Mouse (Mus musculus) testis, adult 2 months (tissue): ENCODE data around the gene Map4k4. TPM values are rescaled to one million over a fixed set of nuclear protein-coding genes. Genes with fewer than 3 reads are reported as not detected.
A peak's percentile ranks its signal among the peaks of the same experiment; 100 is the strongest.

Source experiments
- H3K27ac ChIP-seq: fragments of 200-500 bp; 2 replicates; pipeline ENCODE4 v1.5.1; 2012; ENCODE audit warnings: low read depth, low read length; ENCODE audit not compliant: control insufficient read depth, insufficient read depth
- H3K27me3 ChIP-seq: fragments of 200-500 bp; 2 replicates; pipeline ENCODE4 v1.6.1; 2012; ENCODE audit warnings: mild to moderate bottlenecking, low read length, moderate library complexity; ENCODE audit not compliant: control insufficient read depth, insufficient read depth
- H3K36me3 ChIP-seq: fragments of 200-500 bp; 2 replicates; pipeline ENCODE4 v1.6.1; 2012; ENCODE audit warnings: mild to moderate bottlenecking, low read length; ENCODE audit not compliant: control insufficient read depth, insufficient read depth
- H3K4me1 ChIP-seq: fragments of 200-500 bp; 2 replicates; pipeline ENCODE4 v1.6.1; 2012; ENCODE audit warnings: low read length; ENCODE audit not compliant: control insufficient read depth, insufficient read depth
- H3K4me3 ChIP-seq: fragments of 200-500 bp; 2 replicates; pipeline ENCODE4 v1.5.1; 2012; ENCODE audit warnings: low read depth, mild to moderate bottlenecking, low read length, moderate library complexity, mixed read lengths; ENCODE audit not compliant: control insufficient read depth
- CTCF ChIP-seq: fragments of 200-500 bp; IDR thresholded peaks from 2 replicates; pipeline ENCODE4 v1.5.1; 2012; ENCODE audit warnings: low read depth, mild to moderate bottlenecking, inconsistent platforms, low read length, moderate library complexity; ENCODE audit not compliant: control insufficient read depth, insufficient read depth, insufficient replicate concordance
- POLR2A ChIP-seq: fragments of 200-500 bp; IDR thresholded peaks from 2 replicates; pipeline ENCODE4 v1.6.1; 2012; ENCODE audit warnings: low read depth, mild to moderate bottlenecking, inconsistent platforms, low read length, moderate library complexity; ENCODE audit not compliant: control insufficient read depth
- polyA plus RNA-seq: library from polyadenylated mRNA; depleted of rRNA; stranded (reverse); fragments of >200 nt; gene quantifications from 2 replicates; pipeline ENCODE4 v1.2.3, GENCODE M21; 2012

Gene Map4k4
- polyA plus RNA-seq, 1 experiment: 25.6 TPM

DNA sequence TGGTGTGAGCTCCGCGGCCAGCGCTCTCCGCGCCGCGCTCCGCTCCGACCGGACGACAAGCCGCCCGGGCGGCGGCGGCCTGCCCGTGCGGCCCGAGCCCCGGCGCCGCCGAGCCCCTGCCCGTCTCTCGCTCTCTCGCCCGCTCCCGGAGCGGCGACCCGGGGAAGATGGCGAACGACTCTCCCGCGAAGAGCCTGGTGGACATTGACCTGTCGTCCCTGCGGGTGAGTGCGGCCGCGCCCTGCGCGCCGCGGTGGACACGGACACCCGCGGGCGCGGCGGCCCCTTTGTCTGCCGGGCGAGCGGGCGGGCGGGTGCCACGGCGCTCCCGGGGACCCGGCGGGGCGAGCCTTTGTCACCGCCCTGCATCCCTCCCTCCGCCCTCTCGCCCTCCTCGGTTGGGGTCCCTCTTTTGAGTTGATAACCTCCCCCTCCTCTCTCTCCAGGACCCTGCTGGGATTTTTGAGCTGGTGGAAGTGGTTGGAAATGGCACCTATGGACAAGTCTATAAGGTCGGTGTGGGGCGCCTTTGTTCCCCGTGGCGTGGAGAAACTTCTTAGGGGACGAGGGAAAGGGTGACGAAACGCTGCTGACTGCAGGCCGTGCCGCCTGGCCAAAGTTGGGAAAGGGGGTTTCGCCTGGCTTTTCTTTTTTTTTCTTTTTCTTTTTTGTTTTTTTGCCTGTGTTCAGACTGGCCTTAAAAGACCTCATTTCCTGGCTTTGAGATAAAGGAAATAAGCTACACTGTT is 524 bp downstream of the Map4k4 start:
- Histone ChIP-seq H3K36me3 (no peaks in the 10 kb centered on the region), H3K4me3 (peak overlapping the region; percentile 92), H3K27ac (peak overlapping the region; percentile 85), H3K4me1 (peaks cover 15% of the 10 kb centered on the region), H3K27me3 (peaks cover 9% of the 10 kb centered on the region; the same call in 1 of the 2 replicates)
- TF ChIP-seq POLR2A (no peak), CTCF (no peak)

DNA sequence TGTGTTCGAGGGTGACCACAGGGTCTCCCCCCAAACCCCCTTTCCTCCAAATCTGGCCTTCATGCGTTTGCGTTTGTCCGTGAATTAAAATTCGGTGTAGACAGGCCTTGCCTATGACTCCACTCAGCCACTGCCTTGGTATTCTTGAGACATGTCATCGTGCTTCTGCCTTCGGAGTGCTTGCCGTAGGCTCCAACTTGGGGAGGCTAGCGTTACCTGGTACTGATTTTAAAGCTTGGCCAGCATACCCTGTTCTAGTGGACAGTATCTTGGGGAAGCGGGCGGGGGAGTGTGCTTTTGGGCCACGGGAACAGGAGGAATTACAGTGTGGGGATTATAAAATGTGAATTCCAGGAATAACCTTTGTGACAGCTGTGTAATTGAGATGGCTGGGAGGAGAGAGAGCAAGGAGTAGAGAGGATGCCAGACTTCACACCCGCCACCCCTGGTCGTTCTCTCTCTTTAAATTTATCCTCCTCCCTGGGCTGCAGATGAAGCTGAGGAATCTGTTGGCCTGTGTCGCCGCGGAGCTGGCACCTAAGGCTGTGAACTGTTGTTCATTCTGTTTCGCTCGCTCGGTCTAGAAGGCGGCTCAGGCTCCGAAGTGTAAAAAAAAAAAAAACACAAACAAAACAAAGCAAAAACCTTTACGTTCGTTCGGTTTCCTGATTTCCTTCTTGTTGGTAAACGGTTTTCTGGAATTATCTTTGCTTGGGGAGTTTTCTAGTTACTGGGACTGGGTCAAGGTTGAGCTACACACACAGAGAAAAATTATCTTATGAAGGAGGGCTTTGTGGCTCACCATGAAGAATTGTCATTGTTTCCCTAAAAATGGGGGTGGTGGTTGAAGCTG is 1.4 kb downstream of the Map4k4 start:
- Histone ChIP-seq H3K4me3 (peak overlapping the region; percentile 92), H3K36me3 (no peaks in the 10 kb centered on the region), H3K4me1 (peaks cover 15% of the 10 kb centered on the region), H3K27ac (peak overlapping the region; percentile 85), H3K27me3 (peaks cover 9% of the 10 kb centered on the region; the same call in 1 of the 2 replicates)
- no peak for TF ChIP-seq CTCF
- no peak for TF ChIP-seq POLR2A

DNA sequence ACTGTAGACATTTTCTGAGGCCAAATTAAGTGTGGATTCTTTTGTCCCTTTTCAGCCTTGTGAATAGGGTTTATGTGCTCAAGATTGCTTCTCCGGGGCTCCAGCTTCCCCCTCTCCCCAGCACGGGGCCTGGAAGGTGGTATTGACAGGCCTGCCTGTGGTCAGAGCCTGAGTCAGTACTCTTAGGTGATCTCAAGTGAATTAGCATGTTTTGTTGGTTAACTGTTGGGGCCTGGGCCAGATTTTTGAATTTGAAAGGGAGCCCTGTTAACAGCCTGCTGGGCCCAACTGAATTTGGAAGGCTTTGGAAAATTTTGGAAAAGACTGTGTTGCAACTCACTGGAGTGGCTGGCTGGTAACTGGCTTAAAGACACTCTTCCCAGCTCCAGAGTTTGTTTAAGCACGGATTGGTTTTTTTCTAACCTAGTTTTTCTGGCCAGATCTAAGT is 2.0 kb downstream of the Map4k4 start:
- Histone ChIP-seq H3K36me3 (no peaks in the 10 kb centered on the region), H3K27ac (no peak overlapping the region), H3K4me3 (no peak overlapping the region), H3K27me3 (peaks cover 9% of the 10 kb centered on the region; the same call in 1 of the 2 replicates), H3K4me1 (peaks cover 16% of the 10 kb centered on the region)
- TF ChIP-seq POLR2A (no peak), CTCF (no peak)

DNA sequence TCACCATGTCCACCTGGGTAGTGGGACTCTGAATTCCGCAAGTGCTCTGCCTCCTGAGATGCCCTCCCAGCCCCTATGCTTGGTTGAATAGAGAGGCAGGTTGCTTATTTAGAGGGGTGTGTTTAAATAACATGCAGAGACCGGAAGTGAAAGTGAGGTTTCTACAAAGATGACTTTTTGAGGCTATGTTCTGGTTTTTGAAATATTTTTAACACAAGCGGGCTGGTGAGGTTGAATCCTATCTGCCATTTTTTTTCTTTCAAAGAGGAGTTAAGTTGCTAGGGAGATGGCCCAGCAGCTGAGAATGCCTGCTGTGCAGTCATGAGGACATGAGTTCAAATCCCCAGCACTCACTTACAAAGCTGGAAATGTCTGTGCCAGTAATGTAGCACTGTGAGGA is 4.0 kb downstream of the Map4k4 start:
- TF ChIP-seq POLR2A (no peak), CTCF (no peak)
- no peaks in the 10 kb centered on the region for H3K36me3 ChIP-seq
- H3K27ac ChIP-seq: no peak overlapping the region
- H3K4me3 ChIP-seq: no peak overlapping the region
- H3K27me3 ChIP-seq: peaks cover 9% of the 10 kb centered on the region; the same call in 1 of the 2 replicates
- peaks cover 16% of the 10 kb centered on the region for H3K4me1 ChIP-seq

DNA sequence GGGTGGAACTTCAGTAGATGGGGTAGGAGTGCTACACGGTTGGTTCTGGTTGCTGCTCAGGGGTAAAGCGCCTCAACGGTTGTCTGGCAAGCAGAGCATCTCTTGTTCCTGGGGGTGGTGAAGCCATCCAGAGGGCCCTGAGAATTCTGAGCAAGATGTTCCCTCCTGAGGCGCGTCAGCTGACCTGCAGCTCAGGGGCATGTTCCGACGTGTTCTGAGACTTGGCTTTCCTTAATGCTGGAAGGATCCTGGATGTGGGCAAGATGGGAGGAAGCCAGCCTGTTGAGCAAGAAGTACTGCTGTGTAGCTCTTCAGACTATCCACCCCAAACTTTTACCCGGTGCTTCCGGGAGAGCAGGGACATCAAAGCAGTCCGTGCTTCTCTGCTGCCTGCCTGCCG is 6.2 kb downstream of the Map4k4 start:
- no peak for TF ChIP-seq POLR2A
- TF ChIP-seq CTCF: no peak
- Histone ChIP-seq H3K4me3 (no peak overlapping the region), H3K4me1 (peaks cover 6% of the 10 kb centered on the region), H3K27ac (peak overlapping the region; percentile 16; the same call in 1 of the 2 replicates), H3K36me3 (no peaks in the 10 kb centered on the region), H3K27me3 (0 out of 2 replicates have a peak, but pooled peaks cover under 1% of the 10 kb centered on the region)

DNA sequence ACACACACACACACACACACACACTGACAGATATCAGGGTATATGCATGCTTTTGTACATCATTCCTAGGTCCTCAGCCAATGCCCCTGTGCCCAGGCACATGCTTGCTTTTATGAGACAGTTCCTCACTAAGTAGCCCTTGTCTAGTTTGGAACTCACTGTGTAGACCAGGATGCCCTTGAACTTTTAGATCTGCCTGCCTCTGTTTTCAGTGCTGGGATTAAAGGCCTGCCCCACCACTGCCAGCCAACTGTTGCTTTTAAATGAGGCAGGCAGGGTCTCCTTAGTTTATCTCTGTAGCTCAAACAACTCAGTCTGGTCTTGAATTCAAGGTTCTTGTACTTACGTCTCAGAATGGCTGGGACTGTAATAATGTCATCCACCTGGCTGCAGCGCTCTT is 8.3 kb downstream of the Map4k4 start:
- H3K36me3 ChIP-seq: no peaks in the 10 kb centered on the region
- no peak overlapping the region for H3K27ac ChIP-seq
- H3K4me1 ChIP-seq: peaks cover 3% of the 10 kb centered on the region
- TF ChIP-seq CTCF (no peak), POLR2A (no peak)
- H3K4me3 ChIP-seq: no peak overlapping the region
- H3K27me3 ChIP-seq: no peaks in the 10 kb centered on the region

DNA sequence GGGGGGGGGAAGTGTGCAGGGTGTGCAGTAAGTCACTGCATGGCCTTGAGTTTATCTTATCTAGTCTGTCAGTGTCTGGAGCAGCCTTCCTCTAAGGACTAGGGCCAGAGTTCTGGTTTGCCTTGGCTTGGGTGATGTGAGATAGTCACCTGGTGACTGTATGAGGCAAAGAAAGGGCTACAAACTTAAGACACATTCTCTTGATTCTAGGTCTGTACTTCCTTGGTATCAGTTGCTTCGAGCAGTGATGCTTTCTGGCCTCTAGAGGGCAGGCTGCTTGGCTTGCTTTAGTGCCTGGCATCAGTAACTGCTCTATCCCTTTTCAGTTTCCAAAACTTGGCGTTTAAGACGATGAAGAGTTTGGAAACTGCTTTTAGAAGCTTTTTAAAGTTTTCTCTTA is 10.7 kb downstream of the Map4k4 start:
- Histone ChIP-seq H3K36me3 (no peaks in the 10 kb centered on the region), H3K4me1 (peaks cover 3% of the 10 kb centered on the region), H3K27me3 (no peaks in the 10 kb centered on the region), H3K27ac (no peak overlapping the region), H3K4me3 (no peak overlapping the region)
- TF ChIP-seq CTCF (peak; percentile 60; the same call in 1 of the 2 replicates), POLR2A (no peak)
